Mouse (Mus musculus): ENCODE measurements around the gene Cubn.

GRCm38 (mm10) chr2:13271165-13271957 lies 220.3 kb downstream of the Cubn start, which contains the start of gene Rsu1:
- no peak for TF ChIP-seq GATA1 (IDR thresholded peaks at IDR 0.05; ENCODE audit: low read length)
- no peak for TF ChIP-seq TAL1 (IDR thresholded peaks at IDR 0.05; ENCODE audit: low read length)
